Mouse (Mus musculus): ENCODE measurements at regions not wholly inside any gene's neighbourhood (a gene's known extent, or its start where the extent isn't known, plus 50 kb on each side); places are given as distances from the start of the nearest gene placed in this dataset.

- TF ChIP-seq POLR2A (IDR thresholded peaks at IDR 0.05; ENCODE audit: low read depth, low read length) = no peak
- TF ChIP-seq CTCF (IDR thresholded peaks at IDR 0.05; ENCODE audit: extremely low read depth, insufficient read length, insufficient replicate concordance, low read depth, low read length) = no peak
Observed at GRCm38 (mm10) chr1:77957156-77957767, 239.7 kb downstream of the Pax3 start.
